Mouse (Mus musculus) c-Kit-positive CD71-negative TER-119-negative erythroid progenitor cells, embryonic 14.5 days (primary cell): ENCODE measurements around the gene Mt2.

ENCODE experiments used
- DNase-seq: peaks from one replicate; pipeline ENCODE4 v3.0.0-alpha.2; 2013; ENCODE audit warnings: low read depth

Mt2 gene

GRCm38 (mm10) chr8:94199202-94199869, 26.9 kb downstream of the Mt2 start:
- DNase-seq: peak; percentile 76

GRCm38 (mm10) chr8:94204043-94204442, 31.6 kb downstream of the Mt2 start:
- no peak for DNase-seq

GRCm38 (mm10) chr8:94205736-94206135, 33.3 kb downstream of the Mt2 start:
- DNase-seq: peak; percentile 60

GRCm38 (mm10) chr8:94206256-94206655, 33.8 kb downstream of the Mt2 start:
- DNase-seq: no peak

- DNase-seq: no peak
These were observed 35.0 kb downstream of the Mt2 start for GRCm38 (mm10) chr8:94207491-94207890.

- no peak for DNase-seq
These were observed 37.2 kb downstream of the Mt2 start for GRCm38 (mm10) chr8:94209639-94210038.

GRCm38 (mm10) chr8:94210225-94210624, 37.8 kb downstream of the Mt2 start:
- DNase-seq: no peak

- DNase-seq: no peak
These were observed 41.4 kb downstream of the Mt2 start for GRCm38 (mm10) chr8:94213819-94214218.

GRCm38 (mm10) chr8:94214252-94215173, 42.0 kb downstream of the Mt2 start, which contains the start of gene Nup93:
Gene Nup93 (plus strand): TSS chr8:94214564.
- DNase-seq: peak; percentile 94
